Mouse (Mus musculus) megakaryocyte, embryonic 14.5 days (primary cell): Measurements from ENCODE around the gene Amh.

Experiments
- FLI1 ChIP-seq: IDR thresholded peaks from 2 replicates; pipeline ENCODE4 v1.6.1; 2012; ENCODE audit warnings: low read length, inconsistent platforms, mixed read lengths
- GATA1 ChIP-seq: IDR thresholded peaks from 3 replicates; pipeline ENCODE4 v1.6.1; 2012; ENCODE audit warnings: mixed read lengths, low read length, inconsistent platforms, borderline replicate concordance

DNA sequence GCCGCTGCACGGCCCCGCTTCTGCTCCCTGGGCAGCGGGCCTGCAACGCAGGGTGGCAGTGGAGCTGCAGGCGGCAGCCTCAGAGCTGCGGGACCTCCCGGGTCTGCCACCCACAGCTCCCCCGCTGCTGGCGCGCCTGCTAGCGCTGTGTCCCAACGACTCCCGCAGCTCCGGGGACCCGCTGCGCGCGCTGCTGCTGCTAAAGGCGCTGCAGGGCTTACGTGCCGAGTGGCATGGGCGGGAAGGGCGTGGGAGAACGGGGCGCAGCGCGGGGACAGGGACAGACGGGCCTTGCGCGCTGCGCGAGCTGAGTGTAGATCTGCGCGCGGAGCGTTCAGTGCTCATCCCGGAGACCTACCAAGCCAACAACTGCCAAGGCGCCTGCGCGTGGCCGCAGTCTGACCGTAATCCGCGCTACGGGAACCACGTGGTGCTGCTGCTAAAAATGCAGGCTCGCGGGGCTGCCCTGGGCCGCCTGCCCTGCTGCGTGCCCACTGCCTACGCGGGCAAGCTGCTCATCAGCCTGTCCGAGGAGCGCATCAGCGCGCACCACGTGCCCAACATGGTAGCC lies 2.1 kb downstream of the Amh start:
- TF ChIP-seq GATA1 = no peak
- no peak for TF ChIP-seq FLI1
